Mouse (Mus musculus) gastrocnemius, postnatal 10 days (tissue): ENCODE results near the gene Olfr1394. TPM values are rescaled to one million over a fixed set of nuclear protein-coding genes. Genes with fewer than 3 reads are reported as not detected.
A peak's percentile ranks its signal among the peaks of the same experiment; 100 is the strongest.
"Not testable (repeated sequence)": the region's sequence is repeated elsewhere in the genome, so short reads cannot be mapped to it uniquely, and the experiment has no call there.

Experiments
- DNase-seq: peaks from one replicate; pipeline ENCODE4 v3.0.0; 2021; ENCODE audit warnings: mixed read lengths
- total RNA-seq, 2 experiments: library from RNA; stranded (reverse); gene quantifications; 2 replicates each; pipeline ENCODE4 v1.2.3; 2021

Gene Olfr1394
- total RNA-seq, 2 experiments from 2014 or later: not detected

GRCm38 (mm10) chr11:49189737-49190136, 35.6 kb downstream of the Olfr1394 start:
- DNase-seq: peak; percentile 53

DNA sequence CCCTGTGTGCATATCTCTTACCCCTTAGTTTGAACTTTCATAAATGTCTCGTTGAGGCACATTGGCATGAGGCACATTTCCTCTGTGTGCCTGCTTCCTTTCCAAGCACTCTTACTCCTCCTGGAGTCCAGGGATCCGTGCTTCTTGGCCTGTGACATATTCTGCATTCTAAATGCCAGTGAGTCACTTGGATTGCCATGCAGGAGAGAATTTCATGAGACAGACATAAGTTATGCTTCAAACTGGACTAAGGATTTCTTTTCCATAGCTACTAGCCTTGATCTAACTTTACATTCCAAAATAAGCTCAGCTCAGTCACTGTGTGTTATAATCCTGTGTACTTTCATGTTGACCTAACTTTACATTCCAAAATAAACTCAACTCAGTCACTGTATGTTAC, 36.9 kb downstream of the Olfr1394 start:
- no peak for DNase-seq

DNA sequence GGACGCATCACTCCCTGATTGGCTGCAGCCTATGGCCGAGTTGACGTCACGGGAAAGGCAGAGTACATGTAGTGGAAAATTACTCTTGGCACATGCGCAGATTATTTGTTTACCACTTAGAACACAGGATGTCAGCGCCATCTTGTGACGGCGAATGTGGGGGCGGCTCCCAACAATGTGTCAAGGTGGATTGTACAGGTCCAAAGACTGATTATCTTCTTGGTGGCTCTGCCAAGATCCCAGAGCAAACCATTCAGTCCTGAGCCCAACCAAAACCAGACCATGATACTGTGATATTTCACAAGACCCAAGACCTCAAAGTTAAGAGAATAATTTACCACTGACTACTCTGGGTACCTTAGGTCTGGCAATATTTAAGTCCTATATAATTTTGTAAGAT, 40.6 kb downstream of the Olfr1394 start:
- DNase-seq: not testable (repeated sequence)

DNA sequence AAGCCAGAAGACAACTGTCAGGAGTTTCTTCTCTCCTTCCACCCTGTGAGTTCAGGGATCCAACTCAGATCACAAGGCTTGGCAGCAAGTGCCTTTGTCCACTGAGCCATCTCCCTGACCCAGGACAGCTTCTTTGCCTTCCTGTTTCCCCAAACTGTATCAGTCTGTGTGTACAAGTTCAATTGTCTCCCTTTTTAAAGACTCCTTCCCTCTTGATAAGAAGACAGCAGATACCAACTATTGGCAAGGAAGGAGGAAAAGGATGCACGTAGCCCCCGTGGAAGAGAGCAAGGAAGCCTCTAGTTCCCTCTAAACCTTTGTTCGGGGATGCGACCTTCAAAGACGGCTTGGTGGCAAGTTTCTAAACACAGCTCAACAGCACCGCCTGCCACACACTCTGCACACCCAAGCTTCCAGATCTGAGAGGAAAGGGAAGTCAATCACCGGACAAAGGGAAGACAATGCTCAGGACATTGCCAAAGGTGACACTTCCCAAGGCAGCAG, 41.7 kb downstream of the Olfr1394 start:
- no peak for DNase-seq

- no peak for DNase-seq
These were observed 46.5 kb downstream of the Olfr1394 start for GRCm38 (mm10) chr11:49200666-49201065.

DNA sequence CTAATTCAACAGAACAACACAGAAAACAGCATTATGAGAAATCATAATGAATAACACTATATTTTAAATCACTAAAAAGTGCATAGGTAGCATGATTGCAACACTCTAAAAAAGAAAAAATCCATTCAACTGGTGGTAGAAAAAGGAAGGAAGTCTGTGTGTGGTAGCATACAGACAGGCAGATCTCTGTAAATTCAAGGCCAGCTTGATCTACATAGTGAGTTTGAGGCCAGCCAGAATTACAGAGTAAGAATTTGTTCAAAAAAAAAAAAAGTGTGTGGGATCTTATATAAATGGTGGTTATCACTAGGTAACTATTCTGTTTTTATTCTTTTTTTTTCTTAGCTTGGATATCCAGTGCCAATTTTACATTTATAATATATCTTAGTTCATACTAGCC, 47.0 kb downstream of the Olfr1394 start:
- no peak for DNase-seq

- no peak for DNase-seq
These were observed 47.9 kb downstream of the Olfr1394 start for GRCm38 (mm10) chr11:49202071-49202470.

DNA sequence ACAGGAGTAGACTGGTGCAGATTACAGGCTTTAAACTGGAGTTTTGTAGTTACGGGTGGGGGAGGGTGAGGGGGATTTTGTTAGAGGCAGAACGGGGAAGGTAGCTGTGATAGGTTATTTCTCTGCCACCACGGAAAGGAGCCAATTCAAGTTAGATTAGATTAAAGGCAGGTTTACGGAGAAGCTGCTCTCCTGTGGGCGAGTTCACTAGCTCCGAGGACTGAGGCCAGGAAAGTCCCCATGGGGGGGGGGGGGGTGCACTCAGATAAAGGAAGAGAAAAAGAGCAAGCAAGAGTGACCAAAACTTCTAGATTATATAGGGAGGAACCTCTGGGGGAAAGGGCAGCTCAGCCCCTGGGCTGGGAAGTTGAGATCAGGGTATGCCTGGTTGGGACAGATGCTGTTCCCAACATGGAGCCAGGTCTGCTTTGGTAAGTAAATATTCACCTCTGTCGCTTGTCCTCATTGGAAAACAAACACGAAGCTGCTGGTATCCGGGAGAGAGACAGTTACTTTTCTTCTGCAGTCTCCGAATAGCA, 48.4 kb downstream of the Olfr1394 start:
- DNase-seq: no peak

GRCm38 (mm10) chr11:49203129-49203768, 49.1 kb downstream of the Olfr1394 start, which contains the start of gene Zfp62:
Gene Zfp62, plus strand, starts transcription at chr11:49203292.
- DNase-seq: peak; percentile 92

DNA sequence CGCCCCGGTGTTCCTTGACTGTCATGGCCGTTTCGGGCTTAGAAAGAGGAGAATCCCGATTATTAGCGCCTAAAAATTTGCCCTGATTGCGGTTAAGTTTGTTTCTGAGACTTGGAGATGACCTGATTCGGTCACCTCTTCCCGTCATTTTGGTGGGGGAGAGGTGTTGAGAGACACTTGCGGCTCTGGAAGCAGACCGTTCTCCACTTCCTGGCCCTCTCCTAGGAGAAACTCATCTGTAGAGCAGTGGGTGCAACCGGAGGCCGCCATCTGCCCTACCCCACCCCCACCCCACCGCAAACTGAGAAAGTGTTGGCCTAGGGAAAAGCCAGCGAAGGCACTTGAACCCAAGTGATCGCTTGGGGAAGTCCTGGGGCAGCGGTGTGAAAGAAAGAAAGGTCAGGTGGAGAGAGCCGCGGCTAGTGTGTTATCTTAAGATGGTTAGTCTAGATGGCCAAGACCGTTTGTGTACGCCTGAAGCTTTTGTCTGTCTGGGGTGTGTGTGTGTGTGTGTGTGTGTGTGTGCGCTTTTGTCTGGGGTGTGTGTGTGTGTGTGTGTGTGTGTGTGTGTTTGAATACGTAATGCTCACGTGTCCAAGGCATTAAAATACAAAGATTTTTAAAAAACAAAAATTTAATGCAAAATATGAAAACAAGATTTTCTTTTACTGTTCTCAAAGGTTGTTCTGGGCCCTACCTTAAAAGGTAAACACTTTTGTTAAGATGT, 49.8 kb downstream of the Olfr1394 start:
- no peak for DNase-seq

DNA sequence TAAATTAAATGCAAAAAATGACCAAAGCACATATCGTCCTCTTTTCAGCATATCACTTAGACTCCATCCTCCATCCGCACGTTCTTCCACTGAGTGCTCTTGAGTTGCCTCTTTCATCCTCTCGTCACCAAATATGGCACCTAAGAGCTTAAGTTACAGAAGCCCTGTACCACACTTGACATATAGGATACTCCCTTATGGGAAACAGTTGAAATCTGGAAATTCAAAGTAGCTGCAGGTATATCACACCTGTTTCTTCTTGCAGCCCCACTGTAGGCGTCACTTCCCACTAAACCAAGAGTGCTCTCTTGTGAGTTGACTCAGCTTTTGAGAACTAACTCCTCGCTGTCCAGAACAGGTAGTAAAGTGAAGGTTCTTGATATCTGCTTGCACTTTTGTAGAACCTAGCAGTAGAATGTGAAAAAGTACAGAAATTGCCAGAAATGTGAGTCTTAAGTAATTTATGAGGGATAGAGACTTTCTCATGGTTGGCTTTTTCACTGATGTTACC, 51.0 kb downstream of the Olfr1394 start:
- no peak for DNase-seq

GRCm38 (mm10) chr11:49207495-49207894, 53.3 kb downstream of the Olfr1394 start:
- no peak for DNase-seq

Other genes with a start within 250 kb of the Olfr1394 start
- gene Psme2b, start 208.2 kb upstream of the Olfr1394 start, total RNA-seq: 1 to 10 TPM; 1.2 to 1.5 TPM
- gene Olfr56, start 175.5 kb upstream of the Olfr1394 start, total RNA-seq: under 1 TPM; 0.12 to 0.16 TPM
- 1 to 10 TPM in 1 of 2 experiments, under 1 TPM in 1; 0.59 to 1.0 TPM for gene 9930111J21Rik1, start 175.0 kb upstream of the Olfr1394 start, total RNA-seq
- under 1 TPM; 0.19 to 0.34 TPM for gene Gm12185, start 162.2 kb upstream of the Olfr1394 start, total RNA-seq
- gene Tgtp1, start 160.2 kb upstream of the Olfr1394 start, total RNA-seq: under 1 TPM in 1 of 2 experiments, not detected in 1; 0.09 TPM
- 1 to 10 TPM in 1 of 2 experiments, under 1 TPM in 1; 0.87 to 1.9 TPM for gene 9930111J21Rik2, start 103.1 kb upstream of the Olfr1394 start, total RNA-seq
- gene Tgtp2, start 90.2 kb upstream of the Olfr1394 start, total RNA-seq: not detected
- gene Ifi47, start 77.8 kb upstream of the Olfr1394 start, total RNA-seq: 1 to 10 TPM in 1 of 2 experiments, under 1 TPM in 1; 0.77 to 1.9 TPM
- gene Olfr1396, start 39.5 kb upstream of the Olfr1394 start, total RNA-seq: not detected
- not detected for gene Olfr1395, start 12.1 kb upstream of the Olfr1394 start, total RNA-seq
- 1 to 10 TPM; 5.9 to 7.7 TPM for gene Btnl9, start 32.8 kb downstream of the Olfr1394 start, total RNA-seq
- gene Zfp62, start 48.9 kb downstream of the Olfr1394 start, total RNA-seq: 10 to 100 TPM; 20.8 to 27.5 TPM
- gene Mgat1, start 89.8 kb downstream of the Olfr1394 start, total RNA-seq: 10 to 100 TPM; 42.7 to 60.3 TPM
- gene Olfr1393, start 123.9 kb downstream of the Olfr1394 start, total RNA-seq: under 1 TPM; 0.18 to 0.33 TPM
- not detected for gene Olfr1392, start 130.9 kb downstream of the Olfr1394 start, total RNA-seq
- gene Olfr10, start 150.4 kb downstream of the Olfr1394 start, total RNA-seq: not detected
- gene Olfr1391, start 168.4 kb downstream of the Olfr1394 start, total RNA-seq: not detected
- gene Olfr1390, start 180.8 kb downstream of the Olfr1394 start, total RNA-seq: not detected